Mouse (Mus musculus) brain, embryonic 14.5 days (tissue): ENCODE measurements at regions not wholly inside any gene's neighbourhood (a gene's known extent, or its start where the extent isn't known, plus 50 kb on each side); places are given as distances from the start of the nearest gene placed in this dataset.

Experiments used
- CTCF ChIP-seq: fragments of 200-500 bp; IDR thresholded peaks from 2 replicates; pipeline ENCODE4 v1.5.1; 2012; ENCODE audit warnings: inconsistent platforms, mild to moderate bottlenecking, moderate library complexity, borderline replicate concordance; ENCODE audit not compliant: insufficient read depth, insufficient read length; ENCODE audit errors: extremely low read depth
- POLR2A ChIP-seq: fragments of 200-500 bp; IDR thresholded peaks from 2 replicates; pipeline ENCODE4 v1.6.1; 2012; ENCODE audit warnings: mild to moderate bottlenecking, inconsistent platforms, borderline replicate concordance; ENCODE audit not compliant: poor library complexity, insufficient read depth, insufficient read length, severe bottlenecking; ENCODE audit errors: extremely low read depth

GRCm38 (mm10) chr10:8042306-8042705 lies 86.3 kb upstream of the Tab2 start:
- TF ChIP-seq POLR2A = no peak
- no peak for TF ChIP-seq CTCF
